14 mouse cellular contexts compared by ENCODE assay signal in genomic region chr7:49046347-49046989, GRCm38 (mm10).
DNase-seq lines count a peak whose midpoint lies in the region; ATAC-seq and TF ChIP-seq lines count a peak whose summit lies in the region.
"Had no signal": no experiment of that assay in that cellular context is flagged by ENCODE, and none has a peak within 500 bp of the region (broad histone marks: within the 10 kb centered on the region; RNA-seq: fewer than 3 reads in every experiment).

No protein-coding gene starts in this region.

- H3K79me2 ChIP-seq in macrophage (ENCODE audit: inconsistent target), result no peaks in the 10 kb centered on the region

- no peaks in the 10 kb centered on the region for H3K36me3 ChIP-seq in hindbrain, embryonic 12.5 days
- no peaks in the 10 kb centered on the region for H3K36me3 ChIP-seq in hindbrain, embryonic 16.5 days (ENCODE audit: control insufficient read depth, insufficient read depth, low read length)
- no peaks in the 10 kb centered on the region for H3K36me3 ChIP-seq in lung, postnatal 0 days (ENCODE audit: insufficient read depth, low read length)
- no peaks in the 10 kb centered on the region for H3K36me3 ChIP-seq in intestine, embryonic 15.5 days
- H3K36me3 ChIP-seq in macrophage (ENCODE audit: inconsistent target), result no peaks in the 10 kb centered on the region
- H3K36me3 ChIP-seq: G1E; midbrain, embryonic 13.5 days had no signal

- H3K4me1 ChIP-seq in hindbrain, embryonic 12.5 days, result peaks cover 77% of the 10 kb centered on the region
- peaks cover 27% of the 10 kb centered on the region for H3K4me1 ChIP-seq in hindbrain, embryonic 16.5 days (ENCODE audit: control insufficient read depth, insufficient read depth, low read depth, low read length)
- H3K4me1 ChIP-seq in lung, postnatal 0 days (ENCODE audit: insufficient read depth, low read depth, low read length), result no peaks in the 10 kb centered on the region; the same call in 1 of the 2 replicates
- H3K4me1 ChIP-seq in intestine, embryonic 15.5 days (replicated peaks), result 0 out of 2 replicates have a peak, but pooled peaks cover 7% of the 10 kb centered on the region

- H3K27ac ChIP-seq in hindbrain, embryonic 12.5 days, result peak overlapping the region; percentile 41; the same call in 1 of the 2 replicates
- H3K27ac ChIP-seq in hindbrain, embryonic 16.5 days (ENCODE audit: low read depth, low read length), result no peak overlapping the region
- peak overlapping the region; percentile 20; the same call in 1 of the 2 replicates for H3K27ac ChIP-seq in lung, postnatal 0 days (ENCODE audit: low read length)
- peak overlapping the region; percentile 51 for H3K27ac ChIP-seq in intestine, embryonic 15.5 days
- H3K27ac ChIP-seq in macrophage, result peak overlapping the region; percentile 55
- H3K27ac ChIP-seq: heart, adult 2 months; midbrain, embryonic 13.5 days had no signal

- 49% methylated on average over 6 of the region's 6 CpGs for WGBS in hindbrain, embryonic 12.5 days
- WGBS in hindbrain, embryonic 16.5 days, result 25% methylated on average over 6 of the region's 6 CpGs
- WGBS in lung, postnatal 0 days, result 50% methylated on average over 6 of the region's 6 CpGs
- WGBS in intestine, embryonic 15.5 days, result 41% methylated on average over 6 of the region's 6 CpGs
- WGBS in macrophage (ENCODE audit: missing documents), result 37% methylated on average over 6 of the region's 6 CpGs

- no peak overlapping the region for H3K4me3 ChIP-seq in hindbrain, embryonic 12.5 days
- H3K4me3 ChIP-seq in hindbrain, embryonic 16.5 days (ENCODE audit: low read length), result no peak overlapping the region
- no peak overlapping the region for H3K4me3 ChIP-seq in lung, postnatal 0 days (ENCODE audit: low read depth, low read length)
- H3K4me3 ChIP-seq in intestine, embryonic 15.5 days (replicated peaks), result no peak overlapping the region
- no peak overlapping the region for H3K4me3 ChIP-seq in macrophage (ENCODE audit: inconsistent target)
- H3K4me3 ChIP-seq: heart, adult 2 months; midbrain, embryonic 13.5 days had no signal

- H3K9ac ChIP-seq in hindbrain, embryonic 12.5 days, result no peak overlapping the region
- no peak overlapping the region for H3K9ac ChIP-seq in hindbrain, embryonic 16.5 days (ENCODE audit: low read depth, low read length)
- no peak overlapping the region for H3K9ac ChIP-seq in lung, postnatal 0 days (replicated peaks; ENCODE audit: low read depth)
- H3K9ac ChIP-seq in intestine, embryonic 15.5 days, result no peak overlapping the region
- H3K9ac ChIP-seq: midbrain, embryonic 13.5 days had no signal

- no peak for ATAC-seq in hindbrain, embryonic 12.5 days (ENCODE audit: low FRiP score)
- no peak for ATAC-seq in hindbrain, embryonic 16.5 days
- no peak for ATAC-seq in lung, postnatal 0 days
- 0 out of 2 replicates have a peak, but pooled peaks have one; percentile 4 for ATAC-seq in intestine, embryonic 15.5 days
- ATAC-seq: midbrain, embryonic 13.5 days had no signal

- intact Hi-C loops in left cerebral cortex, postnatal 4 days (cut with DNase I), result no loop called here

- H3K4me2 ChIP-seq in hindbrain, embryonic 12.5 days (replicated peaks), result no peak overlapping the region
- H3K4me2 ChIP-seq in hindbrain, embryonic 16.5 days (ENCODE audit: low read length), result no peak overlapping the region
- H3K4me2 ChIP-seq in lung, postnatal 0 days (replicated peaks; ENCODE audit: low read depth, low read length), result no peak overlapping the region
- H3K4me2 ChIP-seq in intestine, embryonic 15.5 days (replicated peaks), result no peak overlapping the region
- H3K4me2 ChIP-seq: midbrain, embryonic 13.5 days had no signal

- H3K27me3 ChIP-seq in hindbrain, embryonic 12.5 days, result no peaks in the 10 kb centered on the region
- no peaks in the 10 kb centered on the region for H3K27me3 ChIP-seq in hindbrain, embryonic 16.5 days (replicated peaks; ENCODE audit: control insufficient read depth, insufficient read depth, low read length)
- no peaks in the 10 kb centered on the region for H3K27me3 ChIP-seq in lung, postnatal 0 days (replicated peaks; ENCODE audit: insufficient read depth, low read length)
- H3K27me3 ChIP-seq in intestine, embryonic 15.5 days (replicated peaks), result no peaks in the 10 kb centered on the region
- H3K27me3 ChIP-seq: midbrain, embryonic 13.5 days had no signal

- DNase-seq in lung, postnatal 0 days (ENCODE audit: low spot score), result peak; percentile 18
- no peak for DNase-seq in lung, postnatal 14 days
- no peak for DNase-seq in left cerebral cortex, postnatal 4 days
- DNase-seq in Muller cell, postnatal 12 days (ENCODE audit: inconsistent ontology term), result no peak
- DNase-seq: cerebellum, adult 11-12 months; lung, adult 2 months; right cerebral cortex, postnatal 14 days had no signal

- H3K9me3 ChIP-seq in hindbrain, embryonic 12.5 days (replicated peaks), result no peaks in the 10 kb centered on the region
- H3K9me3 ChIP-seq in hindbrain, embryonic 16.5 days (ENCODE audit: control insufficient read depth, low read length), result no peaks in the 10 kb centered on the region
- no peaks in the 10 kb centered on the region for H3K9me3 ChIP-seq in lung, postnatal 0 days (ENCODE audit: low read length)
- H3K9me3 ChIP-seq in intestine, embryonic 15.5 days, result no peaks in the 10 kb centered on the region
- H3K9me3 ChIP-seq: midbrain, embryonic 13.5 days had no signal

- TF ChIP-seq CTCF in lung, postnatal 0 days (IDR thresholded peaks at IDR 0.05), result no peak

- no peak for TF ChIP-seq EP300 in lung, postnatal 0 days (IDR thresholded peaks at IDR 0.05)
